Mouse (Mus musculus): ENCODE results near the gene Defb30. TPM values are rescaled to one million over a fixed set of nuclear protein-coding genes. Genes with fewer than 3 reads are reported as not detected.

The Defb30 gene
- not detected in 2 replicates for total RNA-seq (2015)
- not detected in 2 replicates for total RNA-seq (2017)

GRCm38 (mm10) chr14:63049910-63050370 lies at the start of gene Defb30:
TSS of gene Defb30 (minus strand) at chr14:63049960.
- no peak for ATAC-seq (replicated peaks; ENCODE audit: poor library complexity)

DNA sequence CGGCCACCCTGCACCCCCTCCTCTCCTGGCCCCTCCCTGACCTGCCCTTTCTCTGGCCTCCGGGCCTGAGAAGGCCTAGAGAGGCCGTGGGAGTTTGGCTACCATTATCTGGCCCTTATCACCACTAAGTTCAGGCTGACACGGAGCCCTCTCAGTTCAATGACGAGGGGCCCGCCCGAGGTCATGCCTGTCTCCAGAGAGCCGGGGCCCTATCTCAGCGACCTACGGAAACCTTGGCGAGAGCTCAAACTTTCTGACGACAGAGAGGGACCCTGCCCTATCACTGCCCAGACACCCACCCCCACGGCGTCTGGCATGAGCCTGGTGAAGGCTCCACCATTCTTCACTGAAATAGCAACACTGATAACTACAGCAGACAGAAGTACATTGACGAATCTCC lies 17.9 kb upstream of the Defb30 start:
- ATAC-seq (replicated peaks; ENCODE audit: poor library complexity) = peak; percentile 41

DNA sequence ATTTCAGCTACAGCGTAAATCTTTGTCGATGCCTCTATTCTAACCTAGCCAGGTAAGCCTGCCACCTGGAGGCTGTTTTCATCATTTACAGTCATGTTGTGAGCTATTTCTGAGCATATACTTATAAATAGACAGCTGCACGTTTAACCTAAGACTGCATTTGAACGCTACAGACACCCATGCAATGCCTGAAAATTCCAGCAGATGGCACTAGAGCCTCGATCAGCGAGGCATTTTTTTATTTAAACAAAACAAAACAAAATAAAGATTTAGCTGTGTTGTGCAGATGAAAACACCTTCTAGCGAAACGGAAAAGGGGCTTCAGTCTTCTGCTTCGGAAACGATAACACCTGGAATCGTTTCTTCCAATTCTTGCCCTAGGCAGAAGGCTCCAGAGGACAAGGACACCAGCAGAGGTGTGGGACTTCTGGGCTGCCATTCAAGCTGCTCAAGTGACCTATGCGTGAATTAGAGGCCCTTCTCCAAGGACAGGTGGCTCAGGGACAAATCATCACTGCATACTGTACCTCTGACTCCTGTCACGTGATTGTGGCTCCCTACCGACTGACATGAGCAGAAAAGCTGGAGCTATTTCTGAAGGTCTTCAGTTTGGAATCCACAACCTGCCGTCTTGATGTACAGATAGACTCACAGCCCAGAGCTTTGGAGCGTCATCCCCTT lies 17.0 kb upstream of the Defb30 start:
- peak; percentile 78 for ATAC-seq (replicated peaks; ENCODE audit: poor library complexity)

- ATAC-seq (replicated peaks; ENCODE audit: poor library complexity) = no peak
These were observed 15.6 kb upstream of the Defb30 start for GRCm38 (mm10) chr14:63065391-63065790.

DNA sequence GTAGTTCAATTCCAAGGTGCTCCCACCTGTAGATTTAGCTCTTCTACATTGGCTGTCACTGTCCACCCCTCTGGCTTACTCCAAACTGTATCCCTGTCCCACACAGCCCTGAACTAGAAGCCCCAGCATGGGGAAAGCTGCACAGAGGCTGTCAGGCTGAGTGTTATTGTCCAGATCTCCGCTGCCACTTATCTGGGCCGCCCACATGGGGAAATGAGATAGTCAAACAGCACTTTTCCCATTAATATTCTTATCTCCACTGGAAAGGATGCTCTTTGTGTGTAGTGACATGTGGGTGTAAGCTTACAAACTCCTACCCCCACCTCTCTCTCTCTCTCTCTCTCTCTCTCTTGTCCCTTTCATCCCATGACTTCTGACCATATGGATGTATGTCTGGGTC lies 12.4 kb upstream of the Defb30 start:
- peak; percentile 78 for ATAC-seq (replicated peaks; ENCODE audit: poor library complexity)

DNA sequence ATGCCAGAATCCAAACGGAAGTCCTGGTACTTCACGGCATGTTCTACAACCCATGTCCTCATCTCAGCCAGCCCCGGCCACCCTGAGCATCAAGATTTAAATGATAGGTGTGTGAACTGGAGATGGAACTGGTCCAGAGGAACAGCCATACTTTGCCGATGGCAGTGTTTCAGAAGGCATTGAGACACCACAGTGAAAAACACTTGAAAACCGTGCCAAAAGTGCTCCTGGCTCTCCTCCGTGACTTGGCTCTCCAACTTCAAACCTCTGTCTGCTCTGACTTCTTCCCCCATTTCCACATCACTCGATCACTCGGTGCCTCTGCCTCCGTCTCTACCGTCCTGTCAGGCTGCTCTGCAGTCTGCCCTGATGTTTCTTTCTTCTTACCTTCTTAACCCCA lies 10.6 kb upstream of the Defb30 start:
- ATAC-seq (replicated peaks; ENCODE audit: poor library complexity) = no peak

- ATAC-seq (replicated peaks; ENCODE audit: poor library complexity) = no peak
These were observed 5.0 kb upstream of the Defb30 start for GRCm38 (mm10) chr14:63054729-63055128.

- peak; percentile 87 for ATAC-seq (replicated peaks; ENCODE audit: poor library complexity)
These were observed 1.0 kb upstream of the Defb30 start for GRCm38 (mm10) chr14:63050769-63051168.

- no peak for ATAC-seq (replicated peaks; ENCODE audit: poor library complexity)
These were observed 3.1 kb downstream of the Defb30 start, which contains the start of gene Defb42 for GRCm38 (mm10) chr14:63046691-63047090. TSS of gene Defb42 (plus strand) at chr14:63046991.

GRCm38 (mm10) chr14:63020524-63021156 lies 29.1 kb downstream of the Defb30 start:
- no peak for ATAC-seq (replicated peaks; ENCODE audit: poor library complexity)

DNA sequence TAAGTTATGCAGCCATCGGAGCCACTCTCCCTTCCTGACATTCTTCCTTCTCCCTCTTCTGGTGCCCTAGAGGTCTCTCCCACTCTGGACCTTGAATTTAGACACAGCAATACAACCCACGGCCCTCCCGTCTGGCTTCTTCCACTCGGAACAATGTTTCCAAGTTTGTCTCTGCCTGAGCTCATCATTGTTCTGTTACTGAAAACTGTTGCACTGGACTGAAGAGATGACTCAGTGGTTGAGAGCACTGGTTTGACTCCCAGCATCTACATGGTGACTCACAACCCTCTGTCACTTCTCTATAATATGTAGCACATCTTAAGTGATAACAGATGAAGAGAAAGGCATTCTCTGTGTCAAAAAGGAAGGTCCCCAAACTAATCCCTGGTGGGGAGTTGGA lies 35.1 kb downstream of the Defb30 start:
- ATAC-seq (replicated peaks; ENCODE audit: poor library complexity) = no peak

GRCm38 (mm10) chr14:63013082-63013481 lies 36.7 kb downstream of the Defb30 start:
- ATAC-seq (replicated peaks; ENCODE audit: poor library complexity) = no peak

- ATAC-seq (replicated peaks; ENCODE audit: poor library complexity) = no peak
These were observed 38.3 kb downstream of the Defb30 start, which contains the start of gene Defb43 for GRCm38 (mm10) chr14:63011471-63011870. TSS of gene Defb43 (plus strand) at chr14:63011771.

DNA sequence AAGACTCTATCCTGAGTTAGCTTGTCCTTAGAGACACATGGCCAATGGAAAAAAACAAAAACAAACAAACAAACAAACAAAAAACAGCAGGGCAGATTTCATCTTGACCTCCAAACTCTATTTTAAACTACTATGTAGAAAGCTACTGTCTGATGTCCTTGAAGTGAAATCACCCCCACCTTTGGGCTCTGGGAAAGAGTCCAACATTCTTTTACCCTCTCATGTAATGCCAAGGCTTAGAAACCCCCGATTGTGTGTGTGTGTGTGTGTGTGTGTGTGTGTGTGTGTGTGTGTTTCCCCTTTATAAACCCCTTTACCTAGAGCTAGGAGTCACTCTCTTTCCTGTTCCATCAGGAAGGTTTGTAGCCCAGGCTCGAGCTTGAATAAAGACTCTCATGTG lies 47.2 kb downstream of the Defb30 start:
- ATAC-seq (replicated peaks; ENCODE audit: poor library complexity) = no peak

GRCm38 (mm10) chr14:62998977-62999376 lies 50.8 kb downstream of the Defb30 start:
- ATAC-seq (replicated peaks; ENCODE audit: poor library complexity) = peak; percentile 92

GRCm38 (mm10) chr14:62997777-62998176 lies 52.0 kb downstream of the Defb30 start, which contains the start of gene Defb47:
TSS of gene Defb47 (plus strand) at chr14:62998077.
- ATAC-seq (replicated peaks; ENCODE audit: poor library complexity) = no peak

DNA sequence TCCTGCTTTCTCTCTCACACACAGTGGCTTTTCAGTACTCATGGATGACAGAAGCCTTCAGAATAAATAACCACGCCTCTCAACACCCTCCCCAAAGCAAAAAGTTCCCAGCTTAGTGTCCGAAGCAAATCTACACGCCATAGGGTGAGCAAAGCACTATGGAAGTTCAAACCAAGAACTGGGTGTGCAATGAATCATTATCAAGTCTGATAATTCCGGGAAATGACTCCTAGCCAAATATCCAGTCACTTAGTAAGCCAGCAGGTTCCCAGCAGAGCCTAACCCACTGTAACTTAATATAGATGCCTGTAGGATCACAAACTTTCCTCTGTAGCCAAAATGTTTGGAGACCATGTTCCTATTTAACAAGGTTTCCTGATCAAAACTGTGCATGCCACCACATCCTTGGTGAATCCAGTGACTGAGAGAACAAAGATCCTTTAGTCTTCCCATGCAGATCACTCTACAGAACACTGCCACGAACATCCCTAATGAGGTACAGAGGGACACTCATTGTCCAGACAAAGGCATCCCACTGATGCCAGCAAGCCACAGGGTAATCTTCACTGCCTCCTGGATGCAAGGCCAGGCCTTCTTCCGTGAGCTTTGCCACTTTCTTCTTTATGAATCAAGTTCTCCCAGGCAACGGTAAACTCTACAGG lies 57.8 kb downstream of the Defb30 start:
- no peak for ATAC-seq (replicated peaks; ENCODE audit: poor library complexity)

GRCm38 (mm10) chr14:62991271-62991670 lies 58.5 kb downstream of the Defb30 start:
- ATAC-seq (replicated peaks; ENCODE audit: poor library complexity) = 0 out of 2 replicates have a peak, but pooled peaks have one; percentile 20

- ATAC-seq (replicated peaks; ENCODE audit: poor library complexity) = no peak
These were observed 65.3 kb downstream of the Defb30 start, which contains the start of gene Defb48 for GRCm38 (mm10) chr14:62984410-62984809. TSS of gene Defb48 (minus strand) at chr14:62984510.
